Mouse (Mus musculus) limb, embryonic 10.5 days (tissue): ENCODE data around the gene Nudt12. TPM values are rescaled to one million over a fixed set of nuclear protein-coding genes. Genes with fewer than 3 reads are reported as not detected.

ENCODE experiments used
- DNase-seq: peaks from one replicate; pipeline ENCODE4 v3.0.0-alpha.2; 2017; ENCODE audit warnings: low spot score
- H3K27ac ChIP-seq: fragments of 300-500 bp; sonication (generic); 2 replicates; pipeline ENCODE4 v1.5.1; 2016; ENCODE audit warnings: mild to moderate bottlenecking
- H3K27me3 ChIP-seq: fragments of 300-500 bp; sonication (generic); 2 replicates; pipeline ENCODE4 v1.6.1; 2016; ENCODE audit warnings: low read depth, mild to moderate bottlenecking; ENCODE audit not compliant: poor library complexity, severe bottlenecking
- H3K36me3 ChIP-seq: fragments of 300-500 bp; sonication (generic); 2 replicates; pipeline ENCODE4 v1.6.1; 2016; ENCODE audit warnings: mild to moderate bottlenecking, moderate library complexity
- H3K4me1 ChIP-seq: fragments of 300-500 bp; sonication (generic); 2 replicates; pipeline ENCODE4 v1.6.1; 2016
- H3K4me3 ChIP-seq: fragments of 300-500 bp; sonication (generic); 2 replicates; pipeline ENCODE4 v1.5.1; 2016; ENCODE audit warnings: mild to moderate bottlenecking, moderate library complexity
- H3K9me3 ChIP-seq: fragments of 300-500 bp; sonication (generic); replicated peaks from 2 replicates; pipeline ENCODE4 v1.6.1; 2016; ENCODE audit warnings: mild to moderate bottlenecking
- WGBS: fragments of 180-500 bp; shearing (Covaris S2); methylation state at CpG from one replicate; pipeline ENCODE4 v1.1.7; 2016; 5-methylcytosine and 5-hydroxymethylcytosine counted together
- polyA plus RNA-seq: library from polyadenylated mRNA; unstranded; fragments of >200 nt; fragmentation: Nextera tagmentation; extraction: Ambion mirVana; gene quantifications from 2 replicates; pipeline ENCODE4 v1.2.1, GENCODE M21; 2016

Gene Nudt12
- polyA plus RNA-seq, 1 experiment from 2014 or later, result 6.8 TPM

- H3K4me1 ChIP-seq, result no peaks in the 10 kb centered on the region
- H3K27me3 ChIP-seq, result no peaks in the 10 kb centered on the region
- WGBS, result 88% methylated on average over 1 of the region's 1 CpGs
- no peak overlapping the region for H3K4me3 ChIP-seq
- H3K36me3 ChIP-seq, result no peaks in the 10 kb centered on the region
- H3K27ac ChIP-seq, result no peak overlapping the region
- no peaks in the 10 kb centered on the region for H3K9me3 ChIP-seq
- no peak for DNase-seq
Observed at GRCm38 (mm10) chr17:58957055-58957454, 56.1 kb downstream of the Nudt12 start.

Other genes with a start within 250 kb of the Nudt12 start
- gene Pdzph1, start 22.0 kb downstream of the Nudt12 start, polyA plus RNA-seq, result not detected in 2 replicates